Mouse (Mus musculus): ENCODE measurements around the gene Ankdd1b.
A peak's percentile ranks its signal among the peaks of the same experiment; 100 is the strongest.

Ankdd1b gene

DNA sequence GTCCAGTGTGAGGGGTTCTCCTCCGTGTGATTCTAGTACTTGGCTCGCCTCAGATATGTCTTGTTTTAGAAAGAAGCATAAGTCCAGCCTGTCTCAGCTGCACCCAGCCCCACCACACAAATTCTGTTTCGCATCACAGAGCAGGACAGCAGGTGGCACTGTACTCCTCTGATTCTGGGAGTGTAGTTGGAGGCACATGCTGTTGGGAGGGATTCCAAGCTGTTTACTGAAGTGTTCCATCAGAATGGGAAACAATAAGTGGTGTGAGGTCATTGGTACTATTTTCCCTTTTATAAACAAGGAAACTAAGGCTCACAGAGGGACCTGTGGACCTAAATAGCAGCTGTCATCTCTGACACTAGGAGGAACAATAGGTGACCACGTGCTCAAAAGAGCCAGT is 64.0 kb downstream of the Ankdd1b start:
- peak; percentile 61 for DNase-seq (ENCODE audit: low spot score)

DNA sequence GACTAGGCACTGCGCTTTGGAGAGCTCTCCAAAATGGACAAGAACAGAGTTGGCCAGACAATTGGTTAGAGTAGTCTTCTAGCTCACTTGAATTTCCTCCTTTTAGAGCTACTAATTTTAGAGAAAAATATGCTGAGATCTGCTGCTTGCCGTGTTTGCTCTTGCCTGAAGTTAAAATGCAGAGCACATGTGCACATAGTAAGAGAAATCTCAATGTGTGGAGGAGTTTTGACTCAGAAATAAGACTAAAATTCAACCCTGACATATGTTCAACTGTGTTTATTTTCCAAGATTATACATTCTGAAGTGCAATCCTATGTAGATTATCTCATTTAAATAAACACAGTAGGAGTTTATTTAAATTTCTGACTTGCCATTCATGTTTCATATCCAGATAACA is 65.5 kb downstream of the Ankdd1b start:
- DNase-seq (ENCODE audit: low spot score): no peak

DNA sequence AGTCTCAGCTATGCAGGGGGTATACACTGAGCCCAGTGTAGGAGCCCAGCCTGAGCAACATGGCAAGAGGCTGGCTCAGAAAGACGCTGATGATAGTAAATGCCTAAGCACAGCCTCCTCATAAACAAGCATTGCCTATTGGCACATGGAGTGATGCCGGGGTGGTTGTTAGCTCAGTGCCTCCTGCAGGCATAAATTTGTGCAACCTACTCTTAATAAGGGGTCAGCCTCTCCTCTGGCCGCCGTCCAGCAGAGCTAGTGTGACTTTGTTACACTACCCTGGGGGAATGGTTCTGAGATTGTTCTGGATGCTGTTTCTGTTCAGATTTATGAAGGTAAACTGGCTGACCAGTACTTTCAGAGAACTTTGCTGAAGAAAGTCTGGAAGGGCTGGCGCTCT is 69.7 kb downstream of the Ankdd1b start:
- DNase-seq (ENCODE audit: low spot score): no peak

DNA sequence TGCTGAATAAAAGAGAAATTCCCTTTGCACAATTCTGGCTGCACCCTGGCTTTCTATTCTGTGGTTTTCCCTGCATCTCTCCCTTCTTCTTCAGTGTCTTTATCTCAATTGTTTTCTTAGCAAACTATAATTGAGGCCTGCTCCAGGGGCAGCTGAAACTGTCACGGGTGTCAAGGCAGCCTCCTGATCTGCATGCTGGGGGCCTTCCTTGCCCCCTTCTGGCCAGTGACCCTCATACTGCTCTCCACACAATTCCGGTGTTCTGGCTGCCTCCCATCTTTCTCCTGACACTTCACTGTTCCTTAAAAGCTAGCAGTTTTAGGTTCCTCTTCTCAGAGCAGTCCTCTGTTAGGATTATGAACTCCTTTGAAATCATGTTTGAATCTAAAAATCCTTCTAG is 81.7 kb downstream of the Ankdd1b start:
- DNase-seq (ENCODE audit: low spot score): peak; percentile 6

DNA sequence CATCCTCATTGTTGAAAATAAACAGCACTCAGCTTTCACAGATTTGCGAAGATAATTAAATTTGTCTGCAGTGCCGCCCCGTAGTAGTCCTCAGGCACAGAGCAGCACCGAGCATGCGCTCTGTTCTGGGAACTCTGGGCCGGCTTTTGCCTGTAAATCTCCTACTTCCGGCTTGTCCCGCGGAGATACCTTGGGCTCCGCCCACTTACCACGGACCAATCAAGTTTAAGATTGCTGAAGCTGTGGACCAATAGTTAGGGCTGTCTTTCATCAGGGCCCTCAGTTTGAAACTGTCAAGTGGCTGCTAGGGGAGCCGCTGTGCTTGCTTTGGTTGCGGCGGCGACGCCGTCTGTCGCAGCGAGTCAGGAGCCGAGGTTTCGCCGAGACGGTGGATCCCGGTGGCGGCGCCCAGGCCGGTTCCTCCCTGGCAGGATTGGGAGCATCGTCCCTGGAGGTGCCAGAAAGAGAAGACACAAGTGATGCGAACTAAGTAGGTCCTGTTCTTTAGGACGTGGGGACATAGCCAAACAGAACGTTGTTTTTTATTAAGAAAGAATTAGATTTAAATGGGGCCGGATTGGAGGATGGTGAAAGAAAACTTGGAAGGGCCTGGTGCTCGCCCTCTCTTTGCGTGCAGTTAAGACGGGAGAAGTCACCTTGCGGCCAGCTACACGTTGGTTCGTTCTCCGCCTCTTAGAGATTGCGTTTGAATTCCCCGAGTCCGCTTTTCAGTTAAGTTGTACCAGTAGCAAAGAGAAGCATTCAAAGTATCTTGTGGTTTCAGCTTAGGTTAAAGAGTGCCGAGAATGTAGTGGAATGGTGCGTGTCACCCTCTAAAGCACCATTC is 82.7 kb downstream of the Ankdd1b start, which contains the start of gene Poc5:
Gene Poc5 (plus strand): TSS at position 253 of the 847 bp plus-strand sequence.
- DNase-seq (ENCODE audit: low spot score): peak; percentile 100

DNA sequence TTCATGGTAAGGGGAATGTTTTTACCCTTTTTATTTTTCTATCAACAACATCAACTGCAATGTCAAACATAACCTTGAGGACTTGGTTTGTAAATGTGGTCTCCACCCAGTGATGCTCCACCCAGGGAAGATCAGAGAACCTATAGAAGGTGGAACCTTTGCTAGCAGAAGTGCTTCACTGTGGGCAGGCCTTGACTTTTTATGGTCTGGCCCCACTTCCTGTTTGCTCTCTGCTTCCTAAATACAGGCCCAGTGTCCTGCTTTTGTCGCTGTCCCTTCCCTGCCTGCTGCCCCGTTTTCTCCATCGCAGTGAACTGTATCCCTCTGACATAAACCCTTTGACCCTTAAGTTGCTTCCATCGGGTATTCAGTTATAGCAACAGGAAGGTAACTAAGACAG is 93.1 kb downstream of the Ankdd1b start:
- DNase-seq (ENCODE audit: low spot score): no peak

DNA sequence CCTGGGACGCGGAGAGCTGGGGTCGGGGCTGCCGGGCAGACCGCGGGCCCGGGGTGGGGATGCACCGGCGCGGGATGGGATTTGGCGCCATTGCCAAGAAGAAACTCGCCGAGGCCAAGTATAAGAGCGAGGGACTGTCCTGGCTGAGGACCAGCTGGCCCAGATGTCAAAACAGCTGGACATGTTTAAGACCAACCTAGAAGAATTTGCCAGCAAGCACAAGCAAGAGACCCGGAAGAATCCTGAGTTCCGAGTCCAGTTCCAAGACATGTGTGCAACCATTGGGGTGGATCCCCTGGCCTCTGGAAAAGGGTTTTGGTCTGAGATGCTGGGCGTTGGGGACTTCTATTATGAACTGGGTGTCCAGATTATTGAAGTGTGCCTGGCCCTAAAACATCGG is 94.1 kb downstream of the Ankdd1b start:
- DNase-seq (ENCODE audit: low spot score): no peak

DNA sequence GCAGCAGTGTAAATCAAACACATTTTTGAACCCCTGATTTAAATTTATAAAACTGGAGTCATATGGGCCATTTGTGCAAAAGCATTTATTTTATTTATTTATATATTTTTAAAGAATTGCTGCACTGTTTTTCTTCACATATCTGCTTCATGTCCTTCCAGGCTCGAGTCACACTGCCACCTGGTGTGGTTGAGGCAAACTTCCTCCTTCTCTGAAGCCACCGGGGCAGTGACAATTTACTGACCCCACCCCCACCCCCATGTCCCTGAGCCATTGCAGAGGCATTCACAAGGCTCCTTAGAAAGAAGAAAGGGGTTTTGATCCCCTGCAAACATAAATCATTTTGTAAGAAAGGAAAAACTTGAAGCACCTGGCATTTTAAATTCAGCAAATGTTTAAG is 95.5 kb downstream of the Ankdd1b start:
- DNase-seq (ENCODE audit: low spot score): peak; percentile 28
